Mouse (Mus musculus): ENCODE data around the gene Pcnp. TPM values are rescaled to one million over a fixed set of nuclear protein-coding genes. Genes with fewer than 3 reads are reported as not detected.

The Pcnp gene
- total and polyA plus RNA-seq, 3 experiments = 79.1 to 128 (median 88.5) TPM

DNA sequence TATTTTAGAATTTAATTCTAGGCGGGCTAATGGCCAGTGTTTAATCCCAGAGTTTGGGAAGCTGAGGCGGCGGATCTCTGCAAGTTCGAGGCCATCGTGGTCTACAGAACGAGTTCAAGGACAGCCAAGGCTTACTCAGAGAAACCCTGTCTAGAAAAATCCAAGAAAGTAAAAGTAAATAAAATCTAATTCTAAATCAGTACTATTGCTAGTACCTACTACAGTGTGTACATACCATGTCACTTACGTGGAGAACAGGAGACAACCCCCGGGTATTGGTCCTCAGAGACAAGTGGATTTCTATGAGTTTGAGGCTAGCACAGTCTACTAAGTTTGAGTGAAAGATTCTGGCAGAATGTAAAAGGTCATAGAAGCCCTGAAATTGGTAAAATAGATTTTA, 8.6 kb upstream of the Pcnp start:
- Histone ChIP-seq H3K36me3 (ENCODE audit: control insufficient read depth in 1 of 2, insufficient read depth in 2 of 2, low read length in 2 of 2) (peaks cover 14 to 27% of the 10 kb centered on the region in 2 experiments), H3K4me3 (ENCODE audit: control insufficient read depth in 1 of 2, insufficient read depth in 1 of 2, low read depth in 2 of 2, low read length in 2 of 2) (peak overlapping the region; percentile 93 to 95), H3K27me3 (ENCODE audit: control insufficient read depth in 1 of 2, insufficient read depth in 2 of 2, low read length in 2 of 2) (no peaks in the 10 kb centered on the region), H3K27ac (ENCODE audit: control insufficient read depth, low read depth, low read length) (peak overlapping the region; percentile 84), H3K9ac (ENCODE audit: control insufficient read depth, low read depth, low read length, poor library complexity, severe bottlenecking) (peak overlapping the region; percentile 79), H3K79me2 (ENCODE audit: control insufficient read depth, insufficient read depth, low read length, poor library complexity) (peaks cover 32% of the 10 kb centered on the region), H3K4me1 (ENCODE audit: control insufficient read depth in 1 of 2, insufficient read depth in 2 of 2, low read length in 2 of 2) (peaks cover 0 to 6% of the 10 kb centered on the region in 2 experiments; a peak in 1 of 4 replicates), H3K9me3 (replicated peaks; ENCODE audit: insufficient read depth, low read length) (no peaks in the 10 kb centered on the region)
- TF ChIP-seq UBTF (IDR thresholded peaks at IDR 0.05; ENCODE audit: borderline replicate concordance, insufficient read depth, low read depth, low read length) = no peak
- TF ChIP-seq ELF1 (IDR thresholded peaks at IDR 0.05; ENCODE audit: low read depth, low read length) = no peak
- TF ChIP-seq JUND (IDR thresholded peaks at IDR 0.05; ENCODE audit: low read depth, low read length) = no peak
- no peak for TF ChIP-seq MAX (IDR thresholded peaks at IDR 0.05; ENCODE audit: low read length)
- TF ChIP-seq NRF1 (IDR thresholded peaks at IDR 0.05; ENCODE audit: insufficient read depth, low read depth, low read length, poor library complexity, severe bottlenecking) = no peak
- no peak for TF ChIP-seq E2F4 (IDR thresholded peaks at IDR 0.05; ENCODE audit: borderline replicate concordance, low read depth, low read length)
- no peak for TF ChIP-seq MAFK (IDR thresholded peaks at IDR 0.05; ENCODE audit: borderline replicate concordance, low read depth, low read length)
- TF ChIP-seq CHD2 (IDR thresholded peaks at IDR 0.05; ENCODE audit: low read length) = no peak
- TF ChIP-seq TBP (IDR thresholded peaks at IDR 0.05; ENCODE audit: low read depth, low read length) = no peak
- TF ChIP-seq MYC (IDR thresholded peaks at IDR 0.05; ENCODE audit: low read depth, low read length) = no peak
- no peak for TF ChIP-seq USF2 (IDR thresholded peaks at IDR 0.05; ENCODE audit: borderline replicate concordance in 1 of 2, insufficient read depth in 1 of 2, low read depth in 1 of 2, low read length in 2 of 2)
- no peak for TF ChIP-seq POLR2AphosphoS2 (IDR thresholded peaks at IDR 0.05; ENCODE audit: low read length)
- TF ChIP-seq HCFC1 (IDR thresholded peaks at IDR 0.05; ENCODE audit: low read depth, low read length) = no peak
- DNase-seq (ENCODE audit: low read depth, low spot score) = no peak

DNA sequence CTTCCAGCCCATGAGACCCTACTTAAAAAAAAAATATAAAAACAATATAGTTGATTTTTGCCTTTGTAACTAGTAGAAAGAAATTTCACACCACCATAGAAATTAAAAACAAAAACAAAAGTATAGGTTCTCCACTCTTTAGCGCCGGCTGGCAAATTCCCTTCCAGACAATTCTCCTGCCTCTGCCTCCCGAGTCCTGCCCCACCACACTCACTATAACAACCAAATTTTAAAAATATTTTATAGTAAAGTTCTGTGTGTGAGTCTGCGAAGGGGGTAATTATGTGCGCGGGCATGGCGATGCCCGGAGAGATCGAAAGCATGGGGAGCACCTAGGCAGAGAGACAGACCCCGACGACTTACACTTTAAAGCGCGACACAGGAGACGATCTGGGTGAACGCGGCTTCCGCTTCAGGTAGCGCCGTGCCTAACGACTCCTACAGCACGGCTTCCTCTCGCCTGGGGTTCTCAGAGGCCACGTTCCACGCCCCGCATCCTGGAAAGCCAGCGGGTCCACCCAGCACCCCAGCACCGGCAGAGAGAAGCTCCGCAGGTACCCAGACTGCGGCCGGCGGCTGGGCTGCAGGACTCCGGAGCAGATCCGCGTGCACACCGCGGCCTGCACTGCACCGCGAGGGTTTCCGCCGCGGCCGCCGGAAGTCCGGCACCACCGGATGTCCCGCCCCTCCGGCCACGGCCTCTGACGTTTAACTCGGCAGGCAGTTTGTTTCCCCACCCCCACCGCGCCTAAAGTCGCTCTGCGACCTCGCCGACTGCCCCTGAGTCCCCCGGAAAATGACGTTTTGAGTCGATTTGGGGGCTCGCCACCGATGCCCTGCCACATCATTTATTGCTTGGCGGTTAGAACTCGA, 7.8 kb upstream of the Pcnp start, which contains the start of gene Trmt10c:
Gene Trmt10c (minus strand): TSS at position 682 of the 873 bp plus-strand sequence.
- H3K9ac ChIP-seq (ENCODE audit: control insufficient read depth, low read depth, low read length, poor library complexity, severe bottlenecking) = peak within 1 kb of the TSS; percentile 96
- peak within 1 kb of the TSS; percentile 86 for H3K27ac ChIP-seq (ENCODE audit: control insufficient read depth, low read depth, low read length)
- no peaks in the 10 kb centered on the region for H3K27me3 ChIP-seq (ENCODE audit: control insufficient read depth in 1 of 2, insufficient read depth in 2 of 2, low read length in 2 of 2)
- peak; percentile 97 for DNase-seq (ENCODE audit: low read depth, low spot score)
- peaks cover 0 to 6% of the 10 kb centered on the region in 2 experiments; a peak in 1 of 4 replicates for H3K4me1 ChIP-seq (ENCODE audit: control insufficient read depth in 1 of 2, insufficient read depth in 2 of 2, low read length in 2 of 2)
- no peaks in the 10 kb centered on the region for H3K9me3 ChIP-seq (replicated peaks; ENCODE audit: insufficient read depth, low read length)
- H3K36me3 ChIP-seq (ENCODE audit: control insufficient read depth in 1 of 2, insufficient read depth in 2 of 2, low read length in 2 of 2) = peaks cover 14 to 27% of the 10 kb centered on the region in 2 experiments
- H3K4me3 ChIP-seq (ENCODE audit: control insufficient read depth in 1 of 2, insufficient read depth in 1 of 2, low read depth in 2 of 2, low read length in 2 of 2) = peak within 1 kb of the TSS; percentile 93 to 95
- H3K79me2 ChIP-seq (ENCODE audit: control insufficient read depth, insufficient read depth, low read length, poor library complexity) = peaks cover 32% of the 10 kb centered on the region
- TF ChIP-seq CTCF (IDR thresholded peaks at IDR 0.05 in 2 of 3, conservative IDR thresholded peaks at IDR 0.05 in 1 of 3; ENCODE audit: control insufficient read depth in 1 of 3, insufficient read depth in 1 of 3, low read depth in 2 of 3, low read length in 3 of 3, poor library complexity in 1 of 3, severe bottlenecking in 1 of 3) (no peak), E2F4 (IDR thresholded peaks at IDR 0.05; ENCODE audit: borderline replicate concordance, low read depth, low read length) (no peak; the same call in 1 of the 2 replicates), SIN3A (IDR thresholded peaks at IDR 0.05; ENCODE audit: low read length) (peak; percentile 80; the same call in 1 of the 2 replicates), SMC3 (IDR thresholded peaks at IDR 0.05; ENCODE audit: low read depth, low read length) (no peak), MAFK (IDR thresholded peaks at IDR 0.05; ENCODE audit: borderline replicate concordance, low read depth, low read length) (no peak), ZNF384 (IDR thresholded peaks at IDR 0.05; ENCODE audit: low read depth, low read length) (no peak), RAD21 (IDR thresholded peaks at IDR 0.05; ENCODE audit: low read depth, low read length) (no peak), BHLHE40 (IDR thresholded peaks at IDR 0.05; ENCODE audit: borderline replicate concordance, low read depth, low read length) (peak; percentile 41; the same call in 1 of the 2 replicates), MXI1 (IDR thresholded peaks at IDR 0.05; ENCODE audit: low read depth, low read length) (peak; percentile 90), MEF2A (IDR thresholded peaks at IDR 0.05; ENCODE audit: extremely low read depth, insufficient replicate concordance, low read depth, low read length, poor library complexity, severe bottlenecking) (no peak), MAZ (IDR thresholded peaks at IDR 0.05; ENCODE audit: low read depth, low read length) (peak; percentile 76; the same call in 1 of the 2 replicates), POLR2A (IDR thresholded peaks at IDR 0.05; ENCODE audit: control insufficient read depth in 1 of 2, insufficient read depth in 1 of 2, low read depth in 1 of 2, low read length in 2 of 2, poor library complexity in 1 of 2) (peak; percentile 87 to 96), USF1 (IDR thresholded peaks at IDR 0.05; ENCODE audit: low read depth, low read length) (no peak), MYB (IDR thresholded peaks at IDR 0.05; ENCODE audit: low read depth, low read length) (no peak; the same call in 1 of the 2 replicates), NRF1 (IDR thresholded peaks at IDR 0.05; ENCODE audit: insufficient read depth, low read depth, low read length, poor library complexity, severe bottlenecking) (no peak), NELFE (IDR thresholded peaks at IDR 0.05; ENCODE audit: low read depth, low read length) (peak; percentile 98), ZMIZ1 (IDR thresholded peaks at IDR 0.05; ENCODE audit: low read depth, low read length) (peak; percentile 55; the same call in 1 of the 2 replicates), ELF1 (IDR thresholded peaks at IDR 0.05; ENCODE audit: low read depth, low read length) (peak; percentile 77), MAX (IDR thresholded peaks at IDR 0.05; ENCODE audit: low read length) (peak; percentile 85), JUND (IDR thresholded peaks at IDR 0.05; ENCODE audit: low read depth, low read length) (no peak), MYC (IDR thresholded peaks at IDR 0.05; ENCODE audit: low read depth, low read length) (peak; percentile 88; the same call in 1 of the 2 replicates)

Measured in MEL (cell line).